Mouse (Mus musculus) Muller cell, postnatal 12 days (primary cell): ENCODE measurements around the gene Zdhhc5.

Experiments
- DNase-seq: peaks from one replicate; pipeline ENCODE4 v3.0.0-alpha.2; 2015; ENCODE audit errors: inconsistent ontology term

Zdhhc5 gene

DNA sequence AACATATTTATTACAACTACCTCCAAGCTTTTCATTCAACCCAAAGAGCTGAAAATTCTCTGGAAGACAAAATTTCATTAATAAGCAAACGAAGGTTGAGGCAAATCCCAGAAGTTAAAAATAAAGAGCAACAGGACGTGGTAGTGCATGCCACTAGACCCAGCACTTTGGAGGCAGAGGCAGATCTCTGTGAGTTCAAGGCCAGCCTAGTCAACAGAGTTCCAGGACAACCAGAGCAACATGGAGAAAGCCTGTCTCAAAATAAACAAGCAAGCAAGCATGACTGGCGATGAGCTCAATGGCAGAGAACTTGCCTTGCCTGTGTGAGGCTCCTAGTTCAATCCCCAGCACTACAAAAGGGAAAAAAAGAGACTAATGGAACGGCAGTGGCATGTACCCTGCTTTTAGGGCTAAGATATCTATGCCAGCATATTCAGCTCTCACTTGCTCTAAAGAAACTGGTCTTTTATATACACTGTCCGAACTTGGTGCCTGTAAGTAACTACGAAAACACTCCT is 67.9 kb downstream of the Zdhhc5 start:
- no peak for DNase-seq

DNA sequence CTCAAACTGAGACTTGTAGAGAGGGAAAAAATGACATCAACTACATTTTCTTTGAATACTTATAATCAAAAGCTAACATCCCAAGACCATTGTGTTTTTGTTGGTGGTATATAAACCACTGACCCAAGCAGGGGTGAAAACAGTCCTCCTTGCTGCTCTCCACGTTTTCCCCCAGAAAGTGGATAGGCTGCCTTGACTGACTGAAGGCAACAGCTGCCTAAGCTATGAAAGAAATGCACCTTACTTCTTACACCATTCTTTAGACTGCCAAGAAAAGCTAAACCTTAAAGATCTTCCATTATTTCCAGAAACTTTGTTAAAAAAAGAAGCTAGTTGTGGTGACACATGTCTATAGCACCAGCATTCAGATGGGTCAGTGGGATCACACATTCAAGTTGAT is 68.8 kb downstream of the Zdhhc5 start:
- DNase-seq, result no peak

DNA sequence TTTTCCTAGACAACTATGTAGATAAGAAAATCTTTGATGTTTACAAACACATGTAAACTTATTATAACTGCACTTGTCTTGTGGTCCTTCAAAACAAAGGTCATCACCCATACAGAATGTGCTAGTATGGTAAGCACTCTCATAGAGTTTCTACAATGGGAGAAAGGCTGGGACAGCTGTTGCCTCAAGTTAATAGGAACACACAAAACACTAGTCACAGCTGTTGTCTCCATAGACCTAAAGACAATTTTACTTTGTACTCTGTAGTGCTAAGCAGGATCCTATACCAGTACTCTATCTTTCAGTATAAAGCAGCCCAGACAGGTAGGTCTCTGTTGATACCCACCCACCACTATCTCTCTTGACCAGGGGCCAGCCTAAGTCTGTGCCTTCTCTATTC is 74.1 kb downstream of the Zdhhc5 start:
- no peak for DNase-seq

DNA sequence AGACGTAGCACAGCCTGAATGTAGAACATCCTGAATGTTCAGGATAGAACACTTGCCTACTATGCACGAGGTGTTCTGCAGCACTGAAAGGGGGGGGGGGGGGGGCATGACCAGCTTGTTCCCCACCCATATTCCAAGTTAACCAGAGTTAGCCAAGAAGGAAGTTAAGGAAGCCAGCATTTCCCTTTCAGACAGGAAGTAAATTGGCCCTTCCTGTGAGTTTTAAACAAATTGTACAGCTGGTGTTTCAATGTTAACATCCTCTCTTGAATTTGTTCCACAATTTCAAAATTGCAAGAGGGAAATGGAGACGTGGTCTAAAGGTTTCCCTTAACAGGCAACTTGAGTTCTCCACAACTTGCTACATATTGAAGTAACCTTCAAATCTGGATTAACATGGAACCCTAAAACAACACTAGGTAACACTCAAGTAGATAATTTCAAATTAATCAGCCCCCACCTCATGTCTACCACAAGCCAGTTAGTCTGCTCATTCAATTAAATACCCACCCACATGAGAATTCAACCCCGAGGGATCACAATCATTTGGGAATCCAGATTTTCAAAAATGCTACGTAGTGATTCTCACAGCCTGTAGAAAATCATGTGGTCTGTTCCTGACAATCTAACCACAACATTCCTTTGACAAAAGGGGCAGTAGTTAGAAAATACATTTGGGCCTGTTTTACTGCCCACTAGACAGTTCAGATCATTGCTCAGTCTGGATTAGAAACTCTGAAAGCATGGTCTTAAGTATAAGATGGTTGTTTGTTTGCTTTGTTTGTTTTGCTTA is 76.4 kb downstream of the Zdhhc5 start:
- peak; percentile 89 for DNase-seq
